In genomic region chr13:94298401-94298800, GRCm38 (mm10) we compare ENCODE assay signal across 10 mouse cellular contexts. TPM values are rescaled to one million over a fixed set of nuclear protein-coding genes. Genes with fewer than 3 reads are reported as not detected.
DNase-seq lines count a peak whose midpoint lies in the region; ATAC-seq and TF ChIP-seq lines count a peak whose summit lies in the region.
"Had no signal": no experiment of that assay in that cellular context is flagged by ENCODE, and none has a peak within 500 bp of the region (broad histone marks: within the 10 kb centered on the region; RNA-seq: fewer than 3 reads in every experiment).

No protein-coding gene starts in this region.

- no peak for TF ChIP-seq POLR2A in liver, adult 2 months (IDR thresholded peaks at IDR 0.05; ENCODE audit: extremely low read depth, insufficient read depth, low read length)

- H3K9ac ChIP-seq in liver, embryonic 11.5 days (ENCODE audit: low read depth, low read length) = no peak overlapping the region
- H3K9ac ChIP-seq in liver, adult 2 months (ENCODE audit: low read depth, low read length) = no peak overlapping the region
- H3K9ac ChIP-seq in forebrain, embryonic 12.5 days = no peak overlapping the region
- H3K9ac ChIP-seq: limb, embryonic 15.5 days had no signal

- TF ChIP-seq CTCF in liver, adult 2 months (IDR thresholded peaks at IDR 0.05; ENCODE audit: low read depth, low read length) = no peak

- DNase-seq in liver = peak; percentile 28
- no peak for DNase-seq in liver, embryonic 11.5 days (ENCODE audit: low spot score)
- peak; percentile 77 to 81 for DNase-seq in adrenal gland, postnatal 36 days
- peak; percentile 93 for DNase-seq in liver, adult 2 months (ENCODE audit: extremely low read depth, low read depth, low spot score)
- DNase-seq in skeletal muscle tissue, adult 2 months (ENCODE audit: low read depth, low spot score) = peak; percentile 65
- DNase-seq in B cell, adult 2 months = no peak
- no peak for DNase-seq in embryo, embryonic 10 days (ENCODE audit: low spot score)
- DNase-seq: kidney, postnatal 25 days had no signal

- H3K4me1 ChIP-seq in liver, embryonic 11.5 days (replicated peaks; ENCODE audit: control insufficient read depth, insufficient read depth, low read length) = peaks cover 9% of the 10 kb centered on the region
- peaks cover 2% of the 10 kb centered on the region for H3K4me1 ChIP-seq in liver, adult 2 months (ENCODE audit: control insufficient read depth, insufficient read depth, low read length)
- H3K4me1 ChIP-seq in forebrain, embryonic 12.5 days = no peaks in the 10 kb centered on the region
- H3K4me1 ChIP-seq: limb, embryonic 15.5 days had no signal

- H3K9me3 ChIP-seq in liver, embryonic 11.5 days (ENCODE audit: control insufficient read depth, low read length) = no peaks in the 10 kb centered on the region
- no peaks in the 10 kb centered on the region for H3K9me3 ChIP-seq in forebrain, embryonic 12.5 days
- H3K9me3 ChIP-seq: limb, embryonic 15.5 days had no signal

- no peaks in the 10 kb centered on the region for H3K79me2 ChIP-seq in liver, adult 2 months (ENCODE audit: control insufficient read depth, insufficient read depth, low read length)

- H3K4me3 ChIP-seq in liver, embryonic 11.5 days (ENCODE audit: low read depth, low read length) = no peak overlapping the region
- no peak overlapping the region for H3K4me3 ChIP-seq in liver, adult 2 months (ENCODE audit: insufficient read depth, low read depth, low read length)
- H3K4me3 ChIP-seq in forebrain, embryonic 12.5 days (replicated peaks) = no peak overlapping the region
- H3K4me3 ChIP-seq: limb, embryonic 15.5 days had no signal

- ATAC-seq in liver, embryonic 11.5 days (replicated peaks; ENCODE audit: low FRiP score) = no peak
- ATAC-seq in forebrain, embryonic 12.5 days (ENCODE audit: low FRiP score) = no peak

- H3K4me2 ChIP-seq in liver, embryonic 11.5 days = no peak overlapping the region
- H3K4me2 ChIP-seq in forebrain, embryonic 12.5 days = no peak overlapping the region
- H3K4me2 ChIP-seq: limb, embryonic 15.5 days had no signal

- H3K27me3 ChIP-seq in liver, embryonic 11.5 days (replicated peaks; ENCODE audit: control insufficient read depth, insufficient read depth, low read length) = no peaks in the 10 kb centered on the region
- H3K27me3 ChIP-seq in liver, adult 2 months (ENCODE audit: control insufficient read depth, insufficient read depth, low read length) = no peaks in the 10 kb centered on the region
- no peaks in the 10 kb centered on the region for H3K27me3 ChIP-seq in forebrain, embryonic 12.5 days
- H3K27me3 ChIP-seq: limb, embryonic 15.5 days had no signal

- no peak overlapping the region for H3K27ac ChIP-seq in liver, embryonic 11.5 days (ENCODE audit: low read depth, low read length)
- no peak overlapping the region for H3K27ac ChIP-seq in liver, adult 2 months (replicated peaks; ENCODE audit: insufficient read depth, low read depth, low read length)
- no peak overlapping the region for H3K27ac ChIP-seq in forebrain, embryonic 12.5 days
- H3K27ac ChIP-seq: limb, embryonic 15.5 days had no signal

- no peaks in the 10 kb centered on the region for H3K36me3 ChIP-seq in liver, embryonic 11.5 days (ENCODE audit: control insufficient read depth, insufficient read depth, low read length)
- no peaks in the 10 kb centered on the region for H3K36me3 ChIP-seq in liver, adult 2 months (ENCODE audit: control insufficient read depth, insufficient read depth, low read length)
- H3K36me3 ChIP-seq in forebrain, embryonic 12.5 days (replicated peaks) = no peaks in the 10 kb centered on the region
- H3K36me3 ChIP-seq: limb, embryonic 15.5 days had no signal

- 71% methylated on average over 4 of the region's 4 CpGs for WGBS in liver, embryonic 11.5 days
- WGBS in liver, adult 2 months = 31% methylated on average over 4 of the region's 4 CpGs
- 89% methylated on average over 4 of the region's 4 CpGs for WGBS in forebrain, embryonic 12.5 days

RNA-seq across cellular contexts. Expression of gene Scamp1, which starts 12.7 kb away (rescaled TPM):
- polyA plus RNA-seq in liver, embryonic 11.5 days (2014; fragmentation: Nextera tagmentation; extraction: Ambion mirVana) = 16.7 and 20.2 TPM in 2 replicates
- total RNA-seq in adrenal gland, postnatal 36 days (2021) = 10 to 100 TPM; 58.1 to 71.6 TPM
- 24.3 and 26.7 TPM in 2 replicates for total RNA-seq in liver, adult 2 months (2014; rRNA removed)
- 12.9 and 15.8 TPM in 2 replicates for polyA plus RNA-seq in liver, adult 2 months (2012; rRNA removed)
- 55.3 and 60.0 TPM in 2 replicates for polyA plus RNA-seq in forebrain, embryonic 12.5 days (2016; fragmentation: Nextera tagmentation; extraction: Ambion mirVana)

Comparison
In these comparisons a context has a peak if more than half of its experiments do, and no peak if none do; other contexts are left out.
1. DNase-seq: peak in liver (single experiment), adrenal gland, postnatal 36 days (2 of 2), liver, adult 2 months (single experiment) and skeletal muscle tissue, adult 2 months (single experiment); none in liver, embryonic 11.5 days (single experiment), B cell, adult 2 months (0 of 2) and embryo, embryonic 10 days (single experiment).